Mouse (Mus musculus) C2C12 (cell line): ENCODE measurements around the gene Olfr813. TPM values are rescaled to one million over a fixed set of nuclear protein-coding genes. Genes with fewer than 3 reads are reported as not detected.
"Not testable (repeated sequence)": the region's sequence is repeated elsewhere in the genome, so short reads cannot be mapped to it uniquely, and the experiment has no call there.

ENCODE experiments used
- H3K27me3 ChIP-seq: one replicate; pipeline ENCODE4 v1.6.1; 2011; ENCODE audit not compliant: control insufficient read depth, insufficient read depth, insufficient read length
- H3K36me3 ChIP-seq: one replicate; pipeline ENCODE4 v1.6.1; 2011; ENCODE audit not compliant: control insufficient read depth, insufficient read depth
- H3K4me3 ChIP-seq: one replicate; pipeline ENCODE4 v1.5.1; 2011; ENCODE audit warnings: mild to moderate bottlenecking, control low read depth; ENCODE audit not compliant: poor library complexity, insufficient read depth, severe bottlenecking
- H3K79me2 ChIP-seq: one replicate; pipeline ENCODE4 v1.6.1; 2011; ENCODE audit not compliant: control insufficient read depth, insufficient read depth
- H3K79me3 ChIP-seq: one replicate; pipeline ENCODE4 v1.6.1; 2011; ENCODE audit warnings: low read depth, control low read depth
- H3ac ChIP-seq: one replicate; pipeline ENCODE3; 2011; ENCODE audit warnings: low read depth; ENCODE audit not compliant: control insufficient read depth, insufficient read length
- CEBPB ChIP-seq: IDR thresholded peaks from one replicate; pipeline ENCODE4 v1.6.1; 2011; ENCODE audit warnings: low read depth, mild to moderate bottlenecking, control low read depth, moderate library complexity
- CTCF ChIP-seq: IDR thresholded peaks from one replicate; pipeline ENCODE4 v1.5.1; 2011; ENCODE audit not compliant: control insufficient read depth, insufficient read depth, insufficient read length
- FOSL1 ChIP-seq: IDR thresholded peaks from one replicate; pipeline ENCODE4 v1.8.0; 2011; ENCODE audit warnings: mild to moderate bottlenecking, low read length; ENCODE audit not compliant: poor library complexity, insufficient read depth, severe bottlenecking
- MAX ChIP-seq: IDR thresholded peaks from one replicate; pipeline ENCODE4 v1.6.1; 2011; ENCODE audit warnings: mild to moderate bottlenecking, control low read depth
- MYOD1 ChIP-seq: IDR thresholded peaks from one replicate; pipeline ENCODE4 v1.6.1; 2011; ENCODE audit warnings: low read depth; ENCODE audit not compliant: control insufficient read depth, insufficient read length
- MYOG ChIP-seq: IDR thresholded peaks from one replicate; pipeline ENCODE4 v1.6.1; 2011; ENCODE audit not compliant: control insufficient read depth, insufficient read length; ENCODE audit errors: extremely low read depth
- USF1 ChIP-seq: IDR thresholded peaks from one replicate; pipeline ENCODE4 v1.6.1; 2011; ENCODE audit warnings: low read depth, mild to moderate bottlenecking, control low read depth, moderate library complexity
- long read RNA-seq, 2 experiments: library from polyadenylated mRNA; unstranded; transcript quantifications; one replicate each; pipeline ENCODE4 v2.0.0; 2019 to 2020
- polyA plus RNA-seq: library from polyadenylated mRNA; unstranded; fragments of >200 nt; fragmentation: generic; extraction: Trizol; gene quantifications from one replicate; pipeline ENCODE4 v1.2.1, GENCODE M21; 2012; ENCODE audit warnings: missing spikeins

Olfr813 gene
- not detected for polyA plus RNA-seq
- long read RNA-seq, experiment 1: 0 reads
- long read RNA-seq, experiment 2: 0 reads

GRCm38 (mm10) chr10:129855067-129855466 lies at the start of gene Olfr813:
TSS of gene Olfr813 (plus strand) at chr10:129855367.
- no peaks in the 10 kb centered on the region for H3K79me2 ChIP-seq
- H3K79me3 ChIP-seq: no peaks in the 10 kb centered on the region
- TF ChIP-seq MYOG (no peak), CTCF (no peak), MYOD1 (no peak), CEBPB (no peak), USF1 (no peak), FOSL1 (no peak), MAX (no peak)
- H3K4me3 ChIP-seq: no peak within 1 kb of the TSS
- no peaks in the 10 kb centered on the region for H3K27me3 ChIP-seq
- no peak within 1 kb of the TSS for H3ac ChIP-seq
- H3K36me3 ChIP-seq: no peaks in the 10 kb centered on the region

- TF ChIP-seq MYOD1 (no peak), CEBPB (no peak)
- Histone ChIP-seq H3K27me3 (no peaks in the 10 kb centered on the region), H3ac (no peak within 1 kb of the TSS), H3K79me3 (no peaks in the 10 kb centered on the region), H3K4me3 (no peak within 1 kb of the TSS), H3K79me2 (no peaks in the 10 kb centered on the region), H3K36me3 (no peaks in the 10 kb centered on the region)
Measured at GRCm38 (mm10) chr10:129845994-129846393, 9.2 kb upstream of the Olfr813 start, which contains the start of gene Olfr812. TSS of gene Olfr812 (minus strand) at chr10:129846094.

- Histone ChIP-seq H3K27me3 (no peaks in the 10 kb centered on the region), H3K36me3 (no peaks in the 10 kb centered on the region), H3K4me3 (no peak overlapping the region), H3K79me2 (no peaks in the 10 kb centered on the region), H3K79me3 (no peaks in the 10 kb centered on the region), H3ac (no peak overlapping the region)
- TF ChIP-seq MAX: no peak
- no peak for TF ChIP-seq MYOD1
- no peak for TF ChIP-seq CTCF
- no peak for TF ChIP-seq USF1
- TF ChIP-seq CEBPB: no peak
- no peak for TF ChIP-seq FOSL1
- no peak for TF ChIP-seq MYOG
Measured at GRCm38 (mm10) chr10:129847343-129847742, 7.8 kb upstream of the Olfr813 start.

- H3K27me3 ChIP-seq, H3K79me3 ChIP-seq, H3K79me2 ChIP-seq, H3K36me3 ChIP-seq, H3ac ChIP-seq, H3K4me3 ChIP-seq: not testable (repeated sequence)
Measured at GRCm38 (mm10) chr10:129879751-129880150, 24.6 kb downstream of the Olfr813 start, which contains the start of gene Olfr814. TSS of gene Olfr814 (minus strand) at chr10:129879851.

- H3K27me3 ChIP-seq, H3ac ChIP-seq, H3K4me3 ChIP-seq, H3K79me3 ChIP-seq, H3K79me2 ChIP-seq, H3K36me3 ChIP-seq: not testable (repeated sequence)
Measured at GRCm38 (mm10) chr10:129885496-129885895, 30.3 kb downstream of the Olfr813 start.

GRCm38 (mm10) chr10:129885934-129886333 lies 30.8 kb downstream of the Olfr813 start:
- Histone ChIP-seq H3ac (no peak overlapping the region), H3K36me3 (no peaks in the 10 kb centered on the region), H3K79me2 (no peaks in the 10 kb centered on the region), H3K27me3 (no peaks in the 10 kb centered on the region), H3K79me3 (no peaks in the 10 kb centered on the region), H3K4me3 (no peak overlapping the region)
- TF ChIP-seq FOSL1: no peak
- TF ChIP-seq MAX: no peak
- TF ChIP-seq MYOG: no peak
- TF ChIP-seq USF1: no peak
- TF ChIP-seq CTCF: no peak
- TF ChIP-seq CEBPB: no peak
- TF ChIP-seq MYOD1: no peak

GRCm38 (mm10) chr10:129905767-129906166 lies 50.6 kb downstream of the Olfr813 start, which contains the start of gene Olfr815:
TSS of gene Olfr815 (minus strand) at chr10:129905867.
- not testable (repeated sequence) for H3K27me3 ChIP-seq, H3ac ChIP-seq, H3K4me3 ChIP-seq, H3K36me3 ChIP-seq, H3K79me2 ChIP-seq, H3K79me3 ChIP-seq

Other genes starting within 250 kb of the Olfr813 start
- not detected for gene Olfr796, start 242.8 kb upstream of the Olfr813 start, polyA plus RNA-seq
- not detected for gene Olfr798, start 227.4 kb upstream of the Olfr813 start, polyA plus RNA-seq
- gene Olfr799, start 217.9 kb upstream of the Olfr813 start, polyA plus RNA-seq: not detected
- gene Olfr800, start 197.7 kb upstream of the Olfr813 start, polyA plus RNA-seq: not detected
- gene Olfr801, start 181.5 kb upstream of the Olfr813 start, polyA plus RNA-seq: not detected
- gene Olfr802, start 167.2 kb upstream of the Olfr813 start, polyA plus RNA-seq: not detected
- gene Olfr803, start 161.1 kb upstream of the Olfr813 start, polyA plus RNA-seq: not detected
- not detected for gene Olfr804, start 152.2 kb upstream of the Olfr813 start, polyA plus RNA-seq
- gene Olfr805, start 126.0 kb upstream of the Olfr813 start, polyA plus RNA-seq: not detected
- not detected for gene Olfr806, start 113.4 kb upstream of the Olfr813 start, polyA plus RNA-seq
- not detected for gene Olfr807, start 97.6 kb upstream of the Olfr813 start, polyA plus RNA-seq
- not detected for gene Olfr808, start 89.9 kb upstream of the Olfr813 start, polyA plus RNA-seq
- not detected for gene Olfr809, start 80.7 kb upstream of the Olfr813 start, polyA plus RNA-seq
- gene Olfr810, start 60.5 kb upstream of the Olfr813 start, polyA plus RNA-seq: not detected
- gene Olfr811, start 51.0 kb upstream of the Olfr813 start, polyA plus RNA-seq: not detected
- not detected for gene Olfr812, start 9.3 kb upstream of the Olfr813 start, polyA plus RNA-seq
- not detected for gene Olfr814, start 24.5 kb downstream of the Olfr813 start, polyA plus RNA-seq
- gene Olfr815, start 50.5 kb downstream of the Olfr813 start, polyA plus RNA-seq: not detected
- gene Olfr816, start 60.2 kb downstream of the Olfr813 start, polyA plus RNA-seq: not detected
- not detected for gene Olfr818, start 93.7 kb downstream of the Olfr813 start, polyA plus RNA-seq
- gene Olfr819, start 111.9 kb downstream of the Olfr813 start, polyA plus RNA-seq: not detected
- not detected for gene Olfr247, start 120.8 kb downstream of the Olfr813 start, polyA plus RNA-seq
- gene Gm10310, start 129.7 kb downstream of the Olfr813 start, polyA plus RNA-seq: not detected
- gene Olfr820, start 157.3 kb downstream of the Olfr813 start, polyA plus RNA-seq: not detected
- not detected for gene Olfr821, start 175.0 kb downstream of the Olfr813 start, polyA plus RNA-seq
- gene Olfr822, start 215.8 kb downstream of the Olfr813 start, polyA plus RNA-seq: not detected